Mouse (Mus musculus): Measurements from ENCODE around the gene Ormdl2.
"Not testable (repeated sequence)": the region's sequence is repeated elsewhere in the genome, so short reads cannot be mapped to it uniquely, and the experiment has no call there.

Ormdl2 gene

DNA sequence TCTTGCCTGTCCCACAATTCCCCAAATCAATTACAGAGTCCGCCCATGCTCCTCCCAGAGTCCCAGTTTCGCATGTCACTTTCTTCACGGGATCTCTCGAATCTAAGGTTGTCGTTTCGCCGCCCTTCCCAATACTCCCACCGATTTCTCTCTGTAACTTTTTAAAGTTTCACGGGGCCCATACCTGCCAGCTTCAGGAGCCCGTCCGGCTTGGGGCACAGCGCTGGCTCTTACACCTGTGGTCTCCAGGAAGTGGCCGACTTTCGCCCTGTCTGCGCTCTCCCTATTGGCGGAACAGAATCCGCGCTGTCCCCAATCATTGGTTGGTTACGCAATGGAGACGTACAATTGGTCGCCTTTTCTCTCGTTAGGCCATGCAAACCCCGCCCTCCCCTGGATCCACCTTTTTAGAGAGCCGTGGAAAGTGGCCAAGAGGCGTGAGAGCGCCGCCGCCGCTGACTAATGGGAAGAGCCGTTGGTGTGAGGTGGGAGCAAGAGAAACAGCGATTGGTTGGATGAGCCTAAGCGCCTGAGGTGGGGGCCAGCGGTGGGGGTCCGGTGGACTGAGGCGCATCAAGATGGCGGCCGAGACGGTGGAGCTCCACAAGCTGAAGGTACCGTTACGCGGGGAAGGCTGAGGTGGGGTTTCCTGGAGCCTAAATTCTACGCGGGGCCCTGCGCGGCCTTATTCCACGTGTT, at the start of gene Ormdl2:
Ormdl2 (minus strand) TSS at position 288 of the 699 bp plus-strand sequence.
- DNase-seq: peak; percentile 99

DNA sequence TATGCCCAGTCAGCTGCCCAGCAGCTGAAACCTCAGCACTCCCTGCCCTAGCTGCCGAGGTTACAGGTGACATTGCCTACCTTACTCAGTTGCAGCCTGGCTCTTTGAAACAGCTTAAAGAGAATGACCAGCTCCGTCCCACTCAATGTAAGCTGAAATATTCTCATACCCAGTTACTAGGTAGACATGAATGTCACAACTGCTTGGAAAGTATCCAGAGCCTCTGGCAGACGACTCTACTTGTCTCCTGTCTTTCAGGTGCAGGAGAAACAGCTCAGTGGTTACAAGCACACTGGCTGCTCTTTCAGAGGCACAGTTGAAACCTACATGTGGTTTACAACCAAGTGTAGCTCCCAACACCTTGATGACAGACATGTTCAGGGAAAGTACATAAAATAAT, 48.9 kb upstream of the Ormdl2 start:
- DNase-seq: no peak

- DNase-seq: no peak
Measured at GRCm38 (mm10) chr10:128866518-128866917, 45.1 kb upstream of the Ormdl2 start.

DNA sequence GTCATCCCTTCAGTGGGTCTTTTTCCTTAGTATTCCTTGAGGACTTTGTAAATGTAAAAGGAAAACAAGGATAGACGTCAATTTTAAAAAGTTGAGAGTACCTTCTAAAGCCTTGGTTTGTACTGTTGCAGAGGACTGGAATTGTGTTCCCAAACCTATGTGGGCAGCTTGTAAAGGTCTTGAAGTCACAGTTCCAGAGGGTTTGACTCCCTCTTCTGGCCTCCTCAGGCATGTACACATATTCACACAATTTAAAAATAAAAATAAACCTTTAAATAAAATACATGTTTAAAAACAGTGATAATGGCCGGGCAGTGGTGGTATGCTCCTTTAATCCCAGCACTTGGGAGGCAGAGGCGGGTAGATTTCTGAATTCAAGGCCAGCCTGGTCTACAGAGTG, 44.6 kb upstream of the Ormdl2 start:
- no peak for DNase-seq

DNA sequence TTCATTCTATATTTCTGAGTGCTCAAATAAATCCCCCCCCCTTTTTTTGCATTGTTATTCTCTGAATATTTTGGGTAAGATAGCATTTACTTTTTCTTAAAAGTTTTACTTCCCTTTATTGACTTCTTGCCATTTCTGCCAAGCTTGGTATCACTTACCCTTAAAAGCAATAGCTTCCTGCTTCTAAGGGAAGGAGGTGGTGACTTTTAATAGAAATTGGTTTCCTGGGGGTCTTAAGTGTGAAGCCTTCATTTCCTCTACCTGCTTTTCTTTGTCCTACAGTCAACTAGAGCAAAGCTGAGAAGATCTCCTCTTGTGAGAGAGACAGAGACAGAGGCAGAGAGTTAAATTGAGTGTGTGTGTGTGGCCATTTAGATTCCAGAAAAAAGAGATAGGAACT, 39.7 kb upstream of the Ormdl2 start:
- no peak for DNase-seq

DNA sequence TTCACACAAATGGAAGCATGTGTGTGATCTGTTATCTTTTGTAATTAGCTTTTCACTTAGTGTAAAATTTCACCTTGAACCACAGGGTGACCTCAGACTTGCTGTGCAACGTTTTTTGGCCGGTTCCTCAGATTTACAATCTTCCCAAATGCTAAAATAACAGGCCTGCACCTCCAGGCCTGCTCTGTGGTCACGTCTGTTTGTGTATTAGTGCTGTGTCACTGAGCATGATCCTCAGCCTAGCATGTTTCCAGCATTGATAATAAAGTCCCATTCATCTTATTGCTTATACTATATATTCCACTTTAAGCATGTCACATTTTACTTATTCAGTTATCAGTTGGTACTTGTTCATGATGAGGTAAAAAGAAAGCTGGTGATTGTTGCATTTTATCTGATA, 28.9 kb upstream of the Ormdl2 start:
- DNase-seq: no peak

- no peak for DNase-seq
Measured at GRCm38 (mm10) chr10:128848426-128848825, 27.0 kb upstream of the Ormdl2 start.

GRCm38 (mm10) chr10:128846664-128847063, 25.2 kb upstream of the Ormdl2 start:
- DNase-seq: no peak

DNA sequence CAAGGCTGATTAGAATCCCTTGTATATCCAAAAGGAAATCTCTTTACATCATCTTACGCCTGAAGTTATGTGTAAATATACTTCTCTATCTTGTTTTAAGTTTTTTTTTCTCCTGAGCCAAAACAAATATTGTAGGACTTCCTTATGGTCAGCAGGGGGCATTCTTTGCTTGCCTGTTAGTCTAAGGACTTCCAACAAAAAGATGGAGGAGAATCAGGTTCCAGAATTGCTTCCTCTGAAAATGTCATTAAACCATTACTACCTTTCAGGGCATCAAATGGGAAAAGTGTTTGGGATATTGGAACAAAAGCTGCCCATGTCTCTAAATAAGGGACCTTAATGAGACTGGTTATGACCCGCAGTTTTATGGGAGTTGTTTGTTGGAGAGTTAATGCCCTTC, 24.1 kb upstream of the Ormdl2 start:
- DNase-seq: no peak

GRCm38 (mm10) chr10:128843260-128843659, 21.8 kb upstream of the Ormdl2 start:
- DNase-seq: no peak

GRCm38 (mm10) chr10:128840612-128841011, 19.2 kb upstream of the Ormdl2 start:
- DNase-seq: no peak

- DNase-seq: no peak
Measured at GRCm38 (mm10) chr10:128839434-128839833, 18.0 kb upstream of the Ormdl2 start.

GRCm38 (mm10) chr10:128837400-128837799, 16.0 kb upstream of the Ormdl2 start:
- no peak for DNase-seq

DNA sequence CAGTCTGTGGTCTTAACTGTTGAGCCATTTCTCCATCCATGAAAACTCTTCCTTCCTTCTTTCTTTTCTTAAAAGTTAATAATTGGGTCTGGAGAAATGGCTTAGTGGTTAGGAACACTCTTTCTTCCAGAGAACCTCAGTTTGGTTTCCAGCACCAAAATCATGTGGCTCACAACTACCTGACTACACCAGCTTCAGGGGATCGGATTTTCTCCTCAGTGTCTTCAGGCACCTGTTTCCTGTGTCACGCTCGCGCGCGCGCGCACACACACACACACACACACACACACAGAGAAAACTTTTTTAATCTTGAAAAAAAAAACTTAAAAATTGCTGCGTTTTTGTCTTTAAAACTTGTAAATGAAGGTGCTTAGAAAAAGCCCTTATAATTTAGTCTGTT, 2.4 kb upstream of the Ormdl2 start:
- DNase-seq: no peak

- DNase-seq: not testable (repeated sequence)
Measured at GRCm38 (mm10) chr10:128823087-128823486, 1.6 kb upstream of the Ormdl2 start.

GRCm38 (mm10) chr10:128822135-128822534, 690 bp upstream of the Ormdl2 start:
- DNase-seq: no peak

- no peak for DNase-seq
Measured at GRCm38 (mm10) chr10:128820217-128820616, 1.2 kb downstream of the Ormdl2 start.

- no peak for DNase-seq
Measured at GRCm38 (mm10) chr10:128817033-128817432, 4.4 kb downstream of the Ormdl2 start, which contains the start of gene Sarnp. Gene Sarnp, plus strand, starts transcription at chr10:128817333.

DNA sequence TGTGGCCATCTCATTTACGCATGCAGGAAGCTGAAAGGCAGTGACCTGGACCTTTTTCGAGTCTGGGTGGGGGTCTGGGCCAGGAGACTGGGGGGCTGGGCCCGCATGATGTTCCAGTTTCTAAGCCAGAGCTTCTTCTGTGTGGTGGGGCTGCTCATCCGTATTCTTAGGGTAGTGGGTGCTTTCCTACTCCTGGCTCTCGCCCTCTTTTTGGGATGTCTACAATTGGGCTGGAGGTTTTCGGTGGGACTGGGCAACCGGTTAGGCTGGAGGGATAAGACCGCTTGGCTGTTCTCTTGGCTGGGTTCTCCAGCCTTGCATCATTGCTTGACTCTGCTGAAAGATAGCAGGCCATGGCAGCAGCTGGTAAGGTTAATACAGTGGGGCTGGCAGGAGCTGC, 14.4 kb downstream of the Ormdl2 start:
- DNase-seq: no peak

DNA sequence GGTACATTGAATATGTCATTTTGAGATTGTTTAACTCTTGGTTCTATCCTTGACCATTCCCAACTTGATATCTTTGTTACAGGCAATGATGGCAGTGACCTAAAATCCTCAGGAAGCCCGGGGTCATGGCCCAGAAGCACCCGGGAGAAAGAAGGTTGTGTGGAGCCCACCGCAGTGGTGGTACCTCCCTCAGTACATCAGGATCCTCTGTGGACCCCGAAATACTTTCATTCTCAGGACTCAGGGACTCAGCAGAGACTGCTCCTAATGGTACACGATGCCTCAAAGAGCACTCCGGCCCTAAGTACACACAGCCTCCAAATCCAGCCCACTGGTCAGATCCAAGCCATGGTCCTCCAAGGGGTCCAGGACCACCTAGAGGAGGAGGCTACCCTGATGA, 15.4 kb downstream of the Ormdl2 start:
- no peak for DNase-seq

GRCm38 (mm10) chr10:128805092-128806000, 16.1 kb downstream of the Ormdl2 start:
- DNase-seq: peak; percentile 97

GRCm38 (mm10) chr10:128804271-128805091, 17.0 kb downstream of the Ormdl2 start, which contains the start of gene Tmem198b:
Gene Tmem198b, minus strand, starts transcription at chr10:128804370.
- peak; percentile 67 for DNase-seq

DNA sequence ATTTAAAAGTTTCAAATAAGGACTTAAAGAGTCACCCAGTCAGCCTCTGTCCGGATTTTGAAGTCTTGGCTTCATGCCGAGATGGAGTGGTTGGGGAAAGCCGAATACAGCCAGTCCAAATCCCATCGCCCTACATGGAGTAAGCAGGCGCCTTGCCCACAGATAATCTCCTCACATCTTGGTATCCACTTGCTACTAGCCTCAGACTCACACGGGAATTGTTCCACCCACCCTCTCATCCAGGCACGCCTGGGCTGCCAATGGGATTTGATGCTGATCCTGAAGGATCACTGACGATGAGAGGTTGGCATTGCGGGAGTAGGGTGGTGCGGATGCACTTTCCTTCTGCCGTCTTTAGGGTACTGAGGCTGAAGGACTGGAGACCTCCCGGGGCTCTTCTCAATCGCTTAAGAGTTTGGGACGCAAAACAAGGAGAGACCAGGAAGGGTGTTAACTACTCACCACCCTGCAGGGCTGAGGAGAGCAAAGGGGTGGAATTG, 17.6 kb downstream of the Ormdl2 start, which contains the start of gene Dnajc14:
Dnajc14 (plus strand) TSS at position 292 of the 500 bp plus-strand sequence.
- DNase-seq: peak; percentile 75

Measured in right cerebral cortex, adult 18-20 months (tissue).